Mouse (Mus musculus): ENCODE results near the gene Slc25a17.
A peak's percentile ranks its signal among the peaks of the same experiment; 100 is the strongest.

Gene Slc25a17

GRCm38 (mm10) chr15:81301193-81302070, 59.2 kb downstream of the Slc25a17 start:
- DNase-seq (ENCODE audit: low spot score) = peak; percentile 25

- DNase-seq (ENCODE audit: low spot score) = no peak
These were observed 60.0 kb downstream of the Slc25a17 start for GRCm38 (mm10) chr15:81300520-81301069.

- DNase-seq (ENCODE audit: low spot score) = no peak
These were observed 61.1 kb downstream of the Slc25a17 start for GRCm38 (mm10) chr15:81299549-81299948.

GRCm38 (mm10) chr15:81298213-81298612, 62.4 kb downstream of the Slc25a17 start:
- no peak for DNase-seq (ENCODE audit: low spot score)

GRCm38 (mm10) chr15:81297543-81297942, 63.1 kb downstream of the Slc25a17 start:
- DNase-seq (ENCODE audit: low spot score) = no peak

- DNase-seq (ENCODE audit: low spot score) = no peak
These were observed 65.7 kb downstream of the Slc25a17 start for GRCm38 (mm10) chr15:81294897-81295296.

GRCm38 (mm10) chr15:81294386-81294785, 66.2 kb downstream of the Slc25a17 start:
- no peak for DNase-seq (ENCODE audit: low spot score)

GRCm38 (mm10) chr15:81290747-81291146, 69.9 kb downstream of the Slc25a17 start:
- DNase-seq (ENCODE audit: low spot score) = peak; percentile 50

- DNase-seq (ENCODE audit: low spot score) = no peak
These were observed 70.4 kb downstream of the Slc25a17 start for GRCm38 (mm10) chr15:81290230-81290629.

- no peak for DNase-seq (ENCODE audit: low spot score)
These were observed 76.4 kb downstream of the Slc25a17 start for GRCm38 (mm10) chr15:81284121-81284734.

GRCm38 (mm10) chr15:81278699-81279098, 81.9 kb downstream of the Slc25a17 start:
- no peak for DNase-seq (ENCODE audit: low spot score)

- no peak for DNase-seq (ENCODE audit: low spot score)
These were observed 82.7 kb downstream of the Slc25a17 start for GRCm38 (mm10) chr15:81277928-81278327.

- no peak for DNase-seq (ENCODE audit: low spot score)
These were observed 87.3 kb downstream of the Slc25a17 start for GRCm38 (mm10) chr15:81273361-81273760.

- DNase-seq (ENCODE audit: low spot score) = peak; percentile 90
These were observed 88.1 kb downstream of the Slc25a17 start for GRCm38 (mm10) chr15:81272305-81273053.

Measured in MN1 (cell line).